Mouse (Mus musculus) layer of hippocampus, postnatal 25 days (tissue): ENCODE measurements at regions not wholly inside any gene's neighbourhood (a gene's known extent, or its start where the extent isn't known, plus 50 kb on each side); places are given as distances from the start of the nearest gene placed in this dataset.

Experiments used
- DNase-seq, 2 experiments: peaks; one replicate each; pipeline ENCODE4 v3.0.0; 2022; ENCODE audit warnings: mixed read lengths in 2 of 2, low spot score in 1 of 2; ENCODE audit errors: extremely low spot score in 1 of 2

DNA sequence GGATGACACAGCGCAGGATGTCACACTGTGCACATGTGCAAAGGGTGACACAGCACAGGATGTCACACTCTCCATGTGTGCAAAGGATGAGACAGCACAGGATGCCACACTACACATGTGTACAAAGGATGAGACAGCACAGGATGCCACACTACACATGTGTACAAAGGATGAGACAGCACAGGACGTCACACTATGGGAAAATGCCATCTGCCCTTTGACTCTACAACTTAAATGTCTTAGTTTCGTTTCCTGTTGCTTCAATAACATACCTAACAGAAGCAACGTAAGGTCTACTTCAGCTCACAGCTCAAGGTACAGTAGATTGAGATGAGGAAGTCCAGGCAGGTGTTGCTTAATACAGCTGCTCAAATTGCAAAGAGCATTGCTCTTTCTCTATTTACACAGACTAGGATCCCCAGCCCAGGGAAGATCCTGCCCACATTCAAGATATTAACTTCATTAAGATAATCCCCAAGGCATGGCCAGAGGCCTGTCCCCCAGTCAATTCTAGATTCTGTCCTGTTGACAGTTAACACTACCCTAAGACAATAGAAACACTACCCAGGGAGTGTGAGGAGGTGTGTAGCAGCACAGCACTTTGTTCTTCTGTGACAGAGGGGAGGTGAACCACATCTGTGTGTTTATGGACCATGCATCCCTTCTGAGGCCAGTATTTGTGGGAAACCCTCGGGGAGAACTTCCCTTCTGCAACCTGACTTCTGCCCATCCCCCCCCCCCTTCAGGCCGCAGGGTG is 97.0 kb downstream of the Psmg1 start:
- DNase-seq, result no peak

- DNase-seq, result no peak
These were observed 98.4 kb downstream of the Psmg1 start for GRCm38 (mm10) chr16:95892356-95892755.

DNA sequence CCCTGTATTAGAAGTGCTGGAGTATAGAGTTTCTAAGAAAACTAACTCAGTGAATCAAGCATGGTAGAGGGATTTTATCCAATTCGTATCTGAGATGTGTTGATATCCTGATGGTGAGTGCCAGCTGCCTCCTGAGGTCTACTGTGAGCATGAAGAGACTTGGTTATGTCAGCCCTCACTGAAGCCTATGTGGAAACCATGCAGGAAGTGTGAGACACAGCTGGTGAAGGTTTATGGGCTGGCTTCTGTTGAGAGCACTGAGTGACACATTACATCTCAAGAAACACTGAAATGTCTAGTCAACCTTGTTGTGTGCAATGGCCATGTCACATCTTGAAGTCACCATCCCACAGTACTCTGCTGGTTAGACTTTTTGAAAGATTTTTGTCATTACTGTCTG is 104.6 kb downstream of the Psmg1 start:
- no peak for DNase-seq

DNA sequence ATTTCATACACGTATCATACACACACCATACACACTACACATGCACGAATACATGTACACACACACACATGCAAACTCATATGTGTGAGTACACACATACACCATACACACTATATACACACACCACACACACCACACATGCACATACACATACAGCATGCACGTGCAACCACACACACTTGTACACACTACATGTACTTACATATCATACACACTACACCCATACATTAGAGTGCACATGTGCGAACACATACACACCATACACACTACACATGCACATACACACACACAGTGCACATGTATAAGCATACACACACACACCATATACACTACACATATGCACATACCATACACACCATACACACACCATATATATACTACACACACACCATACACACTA is 117.5 kb downstream of the Psmg1 start:
- no peak for DNase-seq

GRCm38 (mm10) chr16:95872436-95872835 is 118.3 kb downstream of the Psmg1 start:
- DNase-seq, result no peak

DNA sequence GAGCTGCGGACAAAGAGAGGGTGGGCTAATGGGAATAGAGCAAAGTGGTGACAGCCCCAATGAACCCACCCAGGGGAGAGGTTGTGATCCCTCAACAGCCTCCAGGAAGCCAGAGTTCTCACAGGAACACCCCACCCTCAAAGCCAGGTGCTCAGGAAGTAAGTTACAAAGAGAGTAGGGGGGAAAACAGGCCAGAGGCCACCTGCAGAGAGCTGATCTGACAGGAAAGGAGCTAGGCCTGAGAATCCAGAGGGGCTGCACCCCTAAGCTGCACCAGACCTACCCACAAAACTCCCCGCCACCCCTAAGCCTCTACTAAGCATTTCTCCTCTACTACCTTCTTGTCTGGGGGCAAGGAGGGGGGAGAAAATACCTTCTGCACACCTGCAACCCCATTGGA is 120.5 kb downstream of the Psmg1 start:
- DNase-seq, result no peak

DNA sequence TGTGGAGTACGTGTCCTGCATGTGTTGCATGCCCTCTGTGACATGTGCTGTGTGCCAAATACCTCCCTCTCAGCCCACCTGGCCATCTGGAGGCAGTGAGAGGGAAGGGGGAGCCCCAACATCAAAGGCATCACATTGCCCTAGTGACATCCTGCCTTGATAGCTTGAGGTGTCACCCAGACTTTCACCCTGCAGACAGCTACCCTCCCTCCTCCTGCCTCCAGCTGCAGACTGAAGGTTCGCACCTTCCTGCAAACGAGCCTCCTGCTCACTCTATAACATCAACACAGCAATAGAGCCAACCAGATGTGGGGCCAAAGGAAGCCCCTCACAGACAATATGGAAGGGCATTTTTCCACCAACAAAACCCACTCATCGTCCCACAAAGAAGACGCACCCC is 121.3 kb downstream of the Psmg1 start:
- DNase-seq, result no peak

DNA sequence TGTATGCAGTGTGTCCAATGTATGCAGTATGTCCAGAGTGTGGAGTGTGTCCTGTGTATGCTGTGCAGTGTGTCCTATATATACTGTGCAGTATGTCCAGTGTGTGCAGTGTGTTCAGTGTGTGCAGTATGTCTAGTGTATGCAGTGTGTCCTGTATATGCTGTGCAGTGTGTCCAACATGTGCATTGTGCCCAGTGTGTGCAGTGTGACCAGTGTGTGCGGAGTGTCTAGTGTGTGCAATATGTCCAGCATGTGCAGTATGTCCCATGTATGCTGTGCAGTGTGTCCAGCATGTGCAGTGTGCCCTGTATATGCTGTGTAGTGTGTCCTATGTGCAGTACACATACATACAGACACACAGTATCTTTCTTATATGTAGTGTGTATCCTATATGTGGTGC is 121.9 kb downstream of the Psmg1 start:
- no peak for DNase-seq

- DNase-seq, result no peak
These were observed 123.2 kb downstream of the Psmg1 start for GRCm38 (mm10) chr16:95867516-95867915.

DNA sequence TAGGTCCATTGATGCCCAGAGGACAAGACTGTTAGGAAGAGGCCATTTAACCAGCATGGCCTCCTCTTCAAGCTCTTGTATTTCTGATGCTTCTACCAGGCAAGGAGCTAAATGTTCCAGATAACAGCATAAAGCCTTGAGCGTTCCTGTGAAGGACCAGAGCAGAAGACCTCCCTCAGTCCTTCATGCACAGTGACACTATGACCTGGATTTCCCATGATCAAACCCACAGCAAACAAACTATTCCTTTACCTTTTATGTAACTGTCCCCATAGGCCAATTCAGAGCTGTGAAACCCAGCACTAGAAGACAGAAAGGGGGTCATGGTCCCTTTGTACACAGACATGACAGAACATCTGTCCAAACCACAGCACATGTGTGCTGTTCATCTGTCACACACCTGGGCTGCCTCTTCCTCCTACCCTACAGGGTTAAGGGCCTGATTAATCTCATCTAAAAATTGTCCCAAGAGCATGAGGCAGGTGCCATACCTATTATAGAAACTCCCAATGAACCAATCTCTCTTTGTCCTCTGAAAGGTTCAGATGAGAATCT is 123.8 kb downstream of the Psmg1 start:
- DNase-seq, result no peak

DNA sequence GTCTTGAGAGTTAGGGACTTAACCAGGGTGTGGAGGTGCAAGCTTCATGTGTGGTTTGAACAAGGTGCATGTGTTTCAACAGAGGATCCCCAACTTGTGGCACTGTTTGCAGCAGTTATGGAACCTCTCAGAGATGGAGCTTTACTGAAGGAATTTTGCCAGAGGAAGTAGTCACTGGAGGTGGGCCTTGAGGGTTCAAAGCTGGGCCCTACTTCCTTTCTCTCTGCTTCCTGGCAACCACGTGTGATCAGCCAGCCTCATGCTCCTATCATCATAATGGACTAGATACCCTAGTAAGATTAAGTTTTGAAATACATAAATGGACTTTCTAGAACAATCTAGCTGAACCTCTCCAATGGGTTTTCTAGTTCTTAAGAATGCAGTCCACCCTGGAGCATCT is 125.2 kb downstream of the Psmg1 start:
- no peak for DNase-seq

GRCm38 (mm10) chr16:95864646-95865045 is 126.1 kb downstream of the Psmg1 start:
- no peak for DNase-seq

GRCm38 (mm10) chr16:95864106-95864505 is 126.7 kb downstream of the Psmg1 start:
- DNase-seq, result no peak

GRCm38 (mm10) chr16:95863565-95863964 is 127.2 kb downstream of the Psmg1 start:
- no peak for DNase-seq

GRCm38 (mm10) chr16:95862621-95863020 is 128.1 kb downstream of the Psmg1 start:
- no peak for DNase-seq

DNA sequence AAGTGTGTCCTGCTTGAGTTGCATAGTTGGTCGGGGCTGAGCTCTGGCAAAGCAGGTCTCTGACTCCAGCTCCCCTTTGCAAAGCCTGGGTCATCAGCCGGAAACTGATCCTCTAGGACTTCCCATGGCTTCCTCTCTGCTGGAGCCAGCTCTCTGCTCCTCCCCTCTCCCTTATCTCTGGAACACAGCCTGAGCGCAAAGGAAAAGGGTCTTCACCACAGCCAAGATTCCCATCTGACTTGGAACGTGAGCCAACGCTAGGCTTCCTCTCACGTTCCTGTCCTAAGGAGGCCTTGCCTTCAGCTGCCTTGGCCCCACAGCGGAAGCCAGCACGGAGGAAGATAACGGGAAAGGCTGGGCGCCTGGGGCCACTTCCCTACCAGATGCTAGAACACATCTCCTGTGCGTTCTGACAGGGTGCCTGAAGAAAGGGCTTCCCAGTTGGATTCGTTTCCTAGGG is 129.5 kb downstream of the Psmg1 start:
- no peak for DNase-seq

DNA sequence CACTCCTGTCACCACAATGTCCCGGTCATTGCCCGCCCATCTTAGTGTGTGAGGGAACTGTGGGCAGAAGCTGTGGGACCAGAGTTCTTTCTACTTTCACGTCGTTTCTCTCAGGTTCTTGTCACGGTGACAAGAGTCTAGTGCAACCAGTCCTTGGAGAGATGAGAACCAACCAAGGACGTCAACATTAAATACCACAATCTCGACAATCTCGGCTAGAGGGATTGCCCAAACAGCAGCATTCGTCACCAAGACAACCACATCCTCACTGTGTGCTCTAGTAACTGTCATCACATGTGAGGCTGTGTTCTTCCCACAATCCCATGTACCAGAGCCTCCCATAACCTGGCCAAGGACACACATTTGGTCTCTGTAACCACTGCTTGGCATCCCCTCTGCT is 129.9 kb downstream of the Psmg1 start:
- DNase-seq, result no peak

DNA sequence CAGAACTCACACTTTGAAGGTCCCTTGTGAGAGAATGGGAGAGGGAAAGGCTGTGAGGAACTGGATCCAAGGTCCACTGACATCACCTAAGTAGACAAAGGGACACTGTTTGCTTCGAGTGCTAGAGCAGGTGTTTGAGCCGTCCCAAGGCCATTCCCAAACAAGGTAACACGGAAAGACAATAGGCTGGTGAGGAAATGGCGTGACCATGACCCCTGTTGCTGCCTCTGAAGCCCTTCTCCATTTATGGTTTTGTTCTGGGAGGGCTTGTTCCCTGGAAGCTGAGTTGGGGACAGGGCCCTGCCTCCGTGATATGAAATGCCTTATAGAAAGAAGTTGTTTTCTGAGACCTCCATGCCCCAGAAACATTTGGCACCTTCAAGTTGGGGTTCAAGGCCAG is 130.6 kb downstream of the Psmg1 start:
- no peak for DNase-seq

- DNase-seq, result no peak
These were observed 133.4 kb downstream of the Psmg1 start for GRCm38 (mm10) chr16:95857403-95857802.

DNA sequence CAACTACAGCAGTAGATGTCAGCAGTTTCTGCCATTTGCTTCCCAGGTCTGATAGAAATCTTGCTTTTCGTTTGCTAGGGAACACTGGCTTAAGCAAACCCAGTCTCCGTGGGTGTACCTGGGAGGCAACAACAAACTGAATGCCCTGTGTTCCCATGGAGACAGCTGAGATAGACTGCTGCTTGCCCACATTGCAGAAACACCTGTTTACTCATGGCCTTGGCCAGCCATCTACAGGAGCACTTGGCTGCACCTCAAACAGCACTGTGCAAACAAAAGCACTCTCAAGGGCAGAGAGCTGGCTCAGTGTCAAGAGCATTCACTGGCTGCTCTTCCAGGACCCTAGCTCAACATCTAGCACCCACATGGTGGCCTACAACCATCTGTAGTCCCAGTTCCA is 135.5 kb downstream of the Psmg1 start:
- no peak for DNase-seq

DNA sequence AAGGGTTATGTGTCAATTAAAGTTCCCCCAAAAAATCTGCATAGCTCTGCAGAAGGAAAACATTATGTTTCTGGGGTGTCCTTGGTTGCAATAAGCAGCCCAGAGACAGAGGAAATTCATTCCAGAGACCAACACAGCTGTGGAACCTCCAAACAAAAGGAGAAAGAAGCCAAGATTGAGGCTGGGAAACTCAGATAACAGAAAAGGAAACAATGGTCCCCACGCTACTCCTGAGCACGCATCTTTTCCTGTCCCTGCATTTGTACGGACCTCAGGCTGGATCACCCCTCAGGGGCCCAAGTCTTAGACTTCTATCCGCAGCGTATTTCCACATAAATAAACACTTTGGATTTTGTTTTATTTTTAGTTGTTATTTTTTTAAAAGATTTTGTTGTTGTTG is 138.9 kb downstream of the Psmg1 start:
- DNase-seq, result no peak

DNA sequence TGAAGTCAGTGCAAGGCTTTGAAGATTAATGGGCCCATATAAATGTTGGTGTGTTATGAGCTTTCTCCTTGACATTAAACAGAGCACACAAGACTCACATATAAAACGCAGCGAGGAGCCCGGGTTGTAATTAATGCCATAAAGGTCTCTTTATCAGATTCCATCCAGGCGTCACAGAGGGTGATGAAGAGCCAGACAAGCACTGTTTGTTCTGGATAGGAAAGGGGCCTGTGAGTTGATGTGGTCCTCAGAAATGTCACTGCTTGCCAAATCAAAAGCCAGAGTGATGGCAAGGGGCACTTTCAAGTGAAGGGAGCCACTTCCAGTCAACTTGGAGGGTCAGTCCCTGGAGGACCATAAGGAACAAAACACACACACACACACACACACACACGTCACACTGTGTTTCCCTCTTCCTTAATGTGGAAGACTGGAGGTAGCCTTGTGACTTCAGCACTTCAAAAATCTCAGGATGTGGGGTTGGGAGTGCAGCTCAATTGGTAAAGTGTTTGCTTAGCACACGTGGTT is 142.1 kb downstream of the Psmg1 start:
- DNase-seq, result no peak
